Mouse (Mus musculus): Measurements from ENCODE around the gene Btrc. TPM values are rescaled to one million over a fixed set of nuclear protein-coding genes. Genes with fewer than 3 reads are reported as not detected.
A peak's percentile ranks its signal among the peaks of the same experiment; 100 is the strongest.
"Not testable (repeated sequence)": the region's sequence is repeated elsewhere in the genome, so short reads cannot be mapped to it uniquely, and the experiment has no call there.

Btrc gene
- polyA plus RNA-seq (2016; fragmentation: Nextera tagmentation; extraction: Ambion mirVana) = 48.9 and 49.1 TPM in 2 replicates

DNA sequence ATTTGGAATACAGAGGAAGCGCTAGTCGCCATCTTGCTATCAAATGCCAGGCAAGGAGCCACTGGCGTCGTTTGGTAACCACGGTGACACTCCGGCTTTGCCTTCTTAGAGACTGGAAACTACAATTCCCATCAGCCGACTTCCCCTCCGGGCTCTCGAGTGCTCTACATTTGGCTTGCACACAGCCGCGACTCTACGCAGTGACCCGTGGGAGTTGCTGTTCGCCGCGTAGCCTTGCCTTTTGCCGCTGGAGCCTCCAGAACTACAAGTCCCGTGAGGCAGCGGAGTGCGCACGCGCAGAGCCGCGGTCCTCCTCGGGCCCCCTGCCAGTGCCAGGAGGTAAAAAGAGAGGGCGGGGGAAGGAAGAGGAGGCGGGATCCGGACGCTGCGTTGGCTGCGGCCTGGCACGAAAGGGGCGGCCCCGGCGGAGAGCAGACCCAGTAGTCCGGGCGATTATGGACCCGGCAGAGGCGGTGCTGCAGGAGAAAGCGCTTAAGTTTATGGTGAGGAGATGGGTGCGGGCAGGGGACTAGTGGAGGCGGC is at the start of gene Btrc:
Btrc (plus strand) TSS at position 351 of the 543 bp plus-strand sequence.
- peak within 1 kb of the TSS; percentile 81 for H3K27ac ChIP-seq
- peak; percentile 98 for ATAC-seq

DNA sequence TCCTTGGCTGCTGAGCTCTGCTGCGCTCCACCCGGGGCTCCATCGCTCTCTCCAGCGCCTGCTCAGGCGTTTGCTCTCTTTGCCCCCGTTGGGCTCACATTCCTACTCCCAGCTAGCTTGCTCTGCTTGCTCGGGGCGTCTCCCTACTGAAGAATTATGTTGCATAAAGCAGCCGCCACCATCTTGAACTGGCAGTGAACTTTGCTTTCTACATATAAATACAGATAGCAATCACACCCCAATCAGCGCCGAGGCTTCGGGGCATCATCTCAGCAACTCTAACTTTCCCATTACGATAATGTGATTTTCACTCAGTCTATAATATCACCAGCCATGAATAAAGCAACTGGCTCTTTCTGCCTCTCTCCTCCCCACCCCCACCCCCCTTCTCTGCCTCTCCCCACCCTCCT is 46.1 kb upstream of the Btrc start:
- H3K27ac ChIP-seq = no peak overlapping the region
- H3K36me3 ChIP-seq = no peaks in the 10 kb centered on the region
- no peaks in the 10 kb centered on the region for H3K9me3 ChIP-seq (replicated peaks)
- no peak overlapping the region for H3K4me3 ChIP-seq
- no peak overlapping the region for H3K4me2 ChIP-seq
- ATAC-seq = no peak
- 46% methylated on average over 13 of the region's 13 CpGs for WGBS (ENCODE audit: insufficient replicate concordance)
- no peak overlapping the region for H3K9ac ChIP-seq
- H3K4me1 ChIP-seq = 0 out of 2 replicates have a peak, but pooled peaks cover 3% of the 10 kb centered on the region
- H3K27me3 ChIP-seq (replicated peaks) = peaks cover 24% of the 10 kb centered on the region

More for the DNA sequence above, at the start of gene Btrc:
- no peaks in the 10 kb centered on the region for H3K9me3 ChIP-seq (replicated peaks)
- under 1% methylated on average over 42 of the region's 42 CpGs for WGBS (ENCODE audit: insufficient replicate concordance)
- peak within 1 kb of the TSS; percentile 82 for H3K4me3 ChIP-seq
- peaks cover 10% of the 10 kb centered on the region; the same call in 1 of the 2 replicates for H3K36me3 ChIP-seq
- H3K4me1 ChIP-seq = peaks cover 47% of the 10 kb centered on the region
- peak within 1 kb of the TSS; percentile 89 for H3K9ac ChIP-seq
- H3K4me2 ChIP-seq = peak within 1 kb of the TSS; percentile 80
- H3K27me3 ChIP-seq (replicated peaks) = 0 out of 2 replicates have a peak, but pooled peaks cover 5% of the 10 kb centered on the region

DNA sequence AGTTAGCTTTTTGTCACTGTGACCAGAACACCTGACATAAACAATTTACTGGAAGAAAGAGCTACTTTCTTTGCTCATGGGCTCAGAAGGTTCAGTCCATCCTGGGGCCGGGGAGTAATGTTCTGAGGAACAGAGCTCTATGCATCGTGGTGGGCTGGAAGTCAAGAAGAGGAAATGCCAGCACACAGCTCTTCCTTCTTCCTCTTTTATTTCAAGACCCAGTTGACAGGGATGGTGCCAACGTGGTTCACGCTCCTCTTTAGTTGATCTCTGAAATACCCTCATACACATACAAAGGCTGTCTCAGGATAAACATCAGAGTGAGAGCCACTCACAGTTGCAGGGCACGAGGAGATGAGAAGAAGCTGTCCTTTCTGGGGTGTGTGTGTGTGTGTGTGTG is 42.5 kb upstream of the Btrc start:
- no peak overlapping the region for H3K4me2 ChIP-seq
- no peak for ATAC-seq
- no peaks in the 10 kb centered on the region for H3K9me3 ChIP-seq (replicated peaks)
- no peak overlapping the region for H3K9ac ChIP-seq
- H3K4me1 ChIP-seq = 0 out of 2 replicates have a peak, but pooled peaks cover 3% of the 10 kb centered on the region
- WGBS (ENCODE audit: insufficient replicate concordance) = 32% methylated on average over 5 of the region's 5 CpGs
- H3K27ac ChIP-seq = no peak overlapping the region
- H3K4me3 ChIP-seq = no peak overlapping the region
- no peaks in the 10 kb centered on the region for H3K36me3 ChIP-seq
- H3K27me3 ChIP-seq (replicated peaks) = peaks cover 15% of the 10 kb centered on the region; the same call in 1 of the 2 replicates

DNA sequence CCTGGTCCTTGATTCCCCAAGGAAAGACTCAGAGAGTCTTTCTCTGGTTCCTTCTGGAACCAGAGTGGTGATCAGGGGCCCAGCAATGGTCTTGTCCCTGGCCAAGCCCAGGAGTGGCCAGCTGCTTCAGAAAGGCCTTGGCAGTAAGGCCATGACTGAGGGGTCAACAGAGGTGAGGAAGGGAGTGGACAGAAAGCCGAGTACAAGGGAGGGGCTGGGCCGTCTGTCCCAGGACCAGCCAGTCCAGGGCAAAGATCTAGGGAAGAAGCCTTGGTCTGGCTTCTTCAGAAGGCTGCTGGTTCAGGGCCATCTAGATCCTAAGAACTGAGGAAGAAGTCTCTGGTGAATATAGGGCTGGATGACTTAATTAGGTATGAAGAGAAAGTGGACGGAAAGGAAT is 34.5 kb upstream of the Btrc start:
- Histone ChIP-seq H3K4me2 (no peak overlapping the region), H3K27ac (no peak overlapping the region), H3K4me1 (no peaks in the 10 kb centered on the region), H3K9ac (no peak overlapping the region), H3K9me3 (replicated peaks) (no peaks in the 10 kb centered on the region), H3K4me3 (no peak overlapping the region), H3K36me3 (no peaks in the 10 kb centered on the region), H3K27me3 (replicated peaks) (peaks cover 42% of the 10 kb centered on the region)
- 54% methylated on average over 3 of the region's 3 CpGs for WGBS (ENCODE audit: insufficient replicate concordance)
- ATAC-seq = no peak

DNA sequence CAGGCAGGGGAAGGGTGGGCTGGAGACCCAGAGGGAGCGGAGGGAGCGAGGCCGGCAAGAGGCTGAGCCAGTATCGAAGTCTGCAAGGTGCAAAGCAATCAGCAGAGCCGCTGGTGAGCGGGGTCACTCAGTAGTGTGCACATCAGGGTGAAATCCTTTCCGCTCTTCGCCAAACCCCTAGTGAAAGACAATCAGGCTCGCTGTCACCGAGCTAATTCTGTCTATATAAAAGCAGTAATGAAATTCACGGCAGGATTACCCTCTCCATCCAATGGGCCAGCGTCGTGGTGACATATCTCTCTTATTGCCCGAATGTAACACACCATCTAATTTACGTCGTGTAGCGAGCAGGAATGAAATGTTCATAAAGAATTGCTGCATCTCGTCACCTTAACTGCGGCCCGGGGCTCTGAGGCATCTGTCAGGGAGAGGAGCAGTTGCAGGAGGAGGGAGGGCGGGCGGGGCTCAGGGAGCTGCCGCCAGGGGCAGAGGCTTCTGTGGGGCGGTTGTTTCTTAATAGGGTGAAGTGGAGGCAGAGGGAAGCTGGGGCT is 33.7 kb upstream of the Btrc start:
- Histone ChIP-seq H3K9me3 (replicated peaks) (no peaks in the 10 kb centered on the region), H3K27ac (no peak overlapping the region), H3K36me3 (no peaks in the 10 kb centered on the region), H3K4me1 (no peaks in the 10 kb centered on the region), H3K27me3 (replicated peaks) (peaks cover 42% of the 10 kb centered on the region), H3K9ac (no peak overlapping the region), H3K4me3 (no peak overlapping the region), H3K4me2 (no peak overlapping the region; the same call in 1 of the 2 replicates)
- whole genome bisulfite sequencing (ENCODE audit: insufficient replicate concordance) = 20% methylated on average over 24 of the region's 24 CpGs
- no peak for ATAC-seq

DNA sequence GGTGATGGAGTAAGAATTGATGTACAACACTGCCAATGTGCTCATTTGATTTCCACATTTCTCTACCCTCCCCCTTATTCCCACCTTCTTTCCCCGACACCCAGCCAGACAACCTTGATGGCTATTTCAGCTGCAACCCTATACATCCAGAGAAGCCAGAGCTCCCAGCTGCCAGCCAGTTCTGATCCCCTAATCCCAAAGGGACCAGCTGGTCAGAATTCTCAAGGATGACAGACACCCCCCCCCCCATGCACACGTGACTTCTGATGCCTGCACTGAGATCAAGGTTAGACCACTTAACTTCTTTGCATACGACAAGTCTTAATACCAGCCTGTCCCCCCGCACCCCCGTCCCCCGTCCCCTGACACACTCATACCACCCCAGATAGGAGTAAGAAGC is 26.8 kb upstream of the Btrc start:
- 54% methylated on average over 6 of the region's 6 CpGs for WGBS (ENCODE audit: insufficient replicate concordance)
- no peaks in the 10 kb centered on the region for H3K36me3 ChIP-seq
- no peak overlapping the region for H3K9ac ChIP-seq
- no peak overlapping the region for H3K4me2 ChIP-seq
- no peaks in the 10 kb centered on the region for H3K4me1 ChIP-seq
- H3K9me3 ChIP-seq (replicated peaks) = no peaks in the 10 kb centered on the region
- H3K27ac ChIP-seq = no peak overlapping the region
- peaks cover 25% of the 10 kb centered on the region for H3K27me3 ChIP-seq (replicated peaks)
- H3K4me3 ChIP-seq = no peak overlapping the region
- no peak for ATAC-seq

DNA sequence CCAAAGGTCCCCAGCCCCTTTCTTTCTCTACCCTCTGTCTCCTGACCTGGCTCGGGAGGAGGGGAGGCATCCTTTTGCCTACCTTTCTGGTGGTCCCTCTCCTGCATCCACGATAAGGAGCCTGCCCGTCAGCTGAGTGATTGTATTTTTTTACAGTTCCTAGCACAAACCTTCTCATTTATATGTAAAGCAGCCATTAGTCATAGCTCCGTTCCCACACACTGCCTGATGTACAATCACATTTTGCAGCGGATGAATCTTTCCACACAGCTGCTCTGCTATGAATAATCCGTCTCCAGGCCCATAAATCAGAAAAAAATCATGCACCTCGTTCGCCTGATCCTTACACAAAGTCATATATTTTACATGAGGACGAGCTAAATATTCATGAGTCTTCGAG is 25.4 kb upstream of the Btrc start:
- 65% methylated on average over 10 of the region's 10 CpGs for WGBS (ENCODE audit: insufficient replicate concordance)
- Histone ChIP-seq H3K9ac (no peak overlapping the region), H3K27ac (no peak overlapping the region), H3K4me1 (no peaks in the 10 kb centered on the region), H3K4me2 (no peak overlapping the region), H3K4me3 (no peak overlapping the region), H3K9me3 (replicated peaks) (no peaks in the 10 kb centered on the region), H3K36me3 (no peaks in the 10 kb centered on the region), H3K27me3 (replicated peaks) (peaks cover 28% of the 10 kb centered on the region; the same call in 1 of the 2 replicates)
- no peak for ATAC-seq

DNA sequence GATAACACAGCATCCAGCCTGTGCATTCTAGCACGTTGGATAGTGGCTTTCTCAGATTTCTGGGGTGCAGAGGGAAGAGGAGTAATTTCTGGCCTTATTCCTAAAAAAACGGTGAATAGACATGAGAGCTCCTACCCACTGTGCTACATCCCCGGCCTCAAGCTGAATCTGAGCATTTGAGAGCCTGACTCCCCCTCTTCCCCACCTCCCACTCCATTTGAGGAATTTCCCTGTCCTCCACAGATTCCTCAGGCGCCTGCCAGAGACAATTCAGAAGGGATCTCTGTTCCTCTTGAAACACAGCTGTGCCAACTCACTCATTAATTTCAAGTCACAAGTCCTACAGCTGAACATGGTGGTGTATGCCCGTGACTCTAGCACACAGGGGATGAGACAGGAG is 19.6 kb upstream of the Btrc start:
- no peaks in the 10 kb centered on the region for H3K4me1 ChIP-seq
- WGBS (ENCODE audit: insufficient replicate concordance) = 48% methylated on average over 5 of the region's 5 CpGs
- no peak overlapping the region for H3K4me2 ChIP-seq
- no peak for ATAC-seq
- no peak overlapping the region for H3K9ac ChIP-seq
- H3K9me3 ChIP-seq (replicated peaks) = no peaks in the 10 kb centered on the region
- H3K4me3 ChIP-seq = no peak overlapping the region
- H3K27ac ChIP-seq = no peak overlapping the region
- peaks cover 31% of the 10 kb centered on the region; the same call in 1 of the 2 replicates for H3K27me3 ChIP-seq (replicated peaks)
- no peaks in the 10 kb centered on the region for H3K36me3 ChIP-seq

DNA sequence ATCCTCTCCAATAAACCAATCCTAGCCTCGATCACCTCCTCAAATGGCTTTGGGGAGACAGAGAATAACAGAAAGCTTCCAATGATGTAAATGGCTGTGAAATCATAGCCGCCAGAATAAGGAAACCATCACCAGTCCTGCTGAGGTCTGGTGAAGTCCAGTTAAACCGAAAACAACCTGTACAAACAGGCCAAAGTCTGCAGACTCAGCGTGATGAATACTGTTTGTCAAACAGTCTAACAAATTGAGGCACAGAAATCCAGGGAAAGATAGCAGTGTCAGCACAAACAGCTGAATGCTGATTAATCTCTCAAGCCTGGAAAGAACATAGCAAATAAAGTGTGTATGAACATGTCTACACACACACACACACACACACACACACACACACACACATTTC is 15.3 kb upstream of the Btrc start:
- no peak overlapping the region for H3K4me2 ChIP-seq
- no peaks in the 10 kb centered on the region for H3K36me3 ChIP-seq
- no peak overlapping the region for H3K9ac ChIP-seq
- 60% methylated on average over 4 of the region's 4 CpGs for WGBS (ENCODE audit: insufficient replicate concordance)
- H3K27ac ChIP-seq = no peak overlapping the region
- ATAC-seq = no peak
- H3K4me3 ChIP-seq = no peak overlapping the region
- no peaks in the 10 kb centered on the region for H3K4me1 ChIP-seq
- peaks cover 46% of the 10 kb centered on the region for H3K27me3 ChIP-seq (replicated peaks)
- no peaks in the 10 kb centered on the region for H3K9me3 ChIP-seq (replicated peaks)

DNA sequence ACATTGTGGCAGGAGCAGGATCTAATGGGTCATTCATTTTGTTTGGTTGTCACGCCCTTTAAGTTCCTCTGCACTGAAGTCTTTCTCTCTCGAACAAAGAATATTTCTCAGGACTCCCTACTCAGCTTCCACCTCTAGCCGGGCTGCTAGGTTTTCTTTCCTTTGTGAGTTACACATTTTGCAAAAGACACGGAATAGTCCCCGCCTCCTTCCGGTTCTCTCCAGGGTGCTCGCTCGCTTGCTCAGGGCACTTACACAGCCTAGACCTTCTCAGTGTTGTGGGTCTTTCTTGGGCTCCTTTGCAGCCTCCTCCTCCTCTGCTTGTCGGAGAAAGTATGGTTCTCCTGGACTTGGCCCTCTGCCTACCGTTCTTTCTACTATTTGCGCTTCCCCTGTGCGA is 13.1 kb upstream of the Btrc start:
- H3K4me2 ChIP-seq = 0 out of 2 replicates have a peak overlapping the region, but pooled peaks have one; percentile 7

DNA sequence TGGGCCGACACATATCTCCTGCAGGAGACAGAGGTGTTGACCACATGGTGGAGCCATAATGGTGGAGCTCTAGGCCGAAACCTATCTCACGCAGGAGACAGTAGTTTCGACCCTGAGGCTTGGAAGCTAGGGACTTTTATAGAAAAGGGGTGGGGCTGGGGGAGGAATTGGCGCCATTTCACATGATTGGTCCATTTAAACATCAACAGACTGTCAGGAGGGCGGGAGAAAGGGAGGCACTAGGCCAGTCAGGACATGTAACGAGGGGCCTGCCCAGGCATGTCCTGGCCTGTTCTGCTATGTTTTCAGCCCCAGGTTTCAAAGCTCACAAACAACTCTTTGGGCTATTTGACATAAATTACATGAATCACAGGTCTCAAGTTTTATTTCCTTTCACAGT is 10.8 kb upstream of the Btrc start:
- H3K4me3 ChIP-seq; H3K27ac ChIP-seq; H3K9me3 ChIP-seq (replicated peaks); H3K36me3 ChIP-seq; H3K9ac ChIP-seq; ATAC-seq; H3K4me1 ChIP-seq; H3K4me2 ChIP-seq: not testable (repeated sequence)
- WGBS (ENCODE audit: insufficient replicate concordance) = 77% methylated on average over 7 of the region's 7 CpGs
- peaks cover 24% of the 10 kb centered on the region for H3K27me3 ChIP-seq (replicated peaks)

More for the DNA sequence above, 13.1 kb upstream of the Btrc start:
- Histone ChIP-seq H3K9me3 (replicated peaks) (no peaks in the 10 kb centered on the region), H3K27me3 (replicated peaks) (peaks cover 32% of the 10 kb centered on the region), H3K9ac (no peak overlapping the region), H3K36me3 (no peaks in the 10 kb centered on the region), H3K4me3 (no peak overlapping the region), H3K27ac (no peak overlapping the region), H3K4me1 (no peaks in the 10 kb centered on the region)
- no peak for ATAC-seq
- WGBS (ENCODE audit: insufficient replicate concordance) = 40% methylated on average over 12 of the region's 12 CpGs

DNA sequence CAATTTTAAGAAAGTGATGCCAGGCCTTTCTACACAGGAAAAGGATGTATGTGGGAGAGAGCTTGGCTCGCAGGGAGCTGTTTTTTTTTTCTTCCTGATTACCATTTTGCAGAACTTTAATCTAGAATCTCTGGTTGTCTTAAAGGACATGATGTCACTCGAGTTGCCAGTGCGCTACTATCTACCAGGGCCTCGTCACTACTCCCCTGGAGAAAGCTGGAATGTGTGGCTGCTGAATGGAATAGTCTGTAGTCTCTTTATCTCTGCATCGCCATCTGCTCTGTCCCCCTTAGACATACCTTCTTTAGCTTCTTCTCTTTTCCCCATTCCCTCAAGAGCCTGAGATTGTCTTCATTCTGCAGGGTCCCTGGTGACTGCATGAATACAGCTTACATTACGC is 7.9 kb upstream of the Btrc start:
- ATAC-seq = no peak
- H3K27me3 ChIP-seq (replicated peaks) = peaks cover 17% of the 10 kb centered on the region
- no peak overlapping the region for H3K4me2 ChIP-seq
- no peaks in the 10 kb centered on the region for H3K9me3 ChIP-seq (replicated peaks)
- H3K36me3 ChIP-seq = no peaks in the 10 kb centered on the region
- no peak overlapping the region for H3K27ac ChIP-seq
- H3K9ac ChIP-seq = no peak overlapping the region
- WGBS (ENCODE audit: insufficient replicate concordance) = 47% methylated on average over 6 of the region's 6 CpGs
- no peak overlapping the region for H3K4me3 ChIP-seq
- peaks cover 7% of the 10 kb centered on the region for H3K4me1 ChIP-seq
